24 mouse cellular contexts compared by ENCODE assay signal in the genomic region with DNA sequence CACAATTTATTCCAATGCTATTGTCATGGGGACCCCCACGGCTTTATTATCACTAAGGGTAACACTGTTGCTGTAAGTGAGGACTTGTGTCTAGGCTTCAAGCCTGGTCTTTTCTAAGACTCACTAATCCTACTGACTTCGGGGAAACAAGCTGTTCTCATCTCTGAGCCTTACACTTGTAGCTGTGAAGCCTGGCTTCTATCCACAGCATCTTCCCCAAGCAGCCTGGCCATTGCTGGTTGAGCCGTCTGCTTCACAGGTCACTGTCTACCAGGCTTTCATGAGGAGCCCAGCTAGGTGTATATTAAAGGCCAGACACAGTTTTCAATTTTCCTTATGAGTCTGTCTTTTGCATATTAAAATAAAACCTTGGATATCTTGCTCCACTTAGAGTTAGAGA.
DNase-seq lines count a peak whose midpoint lies in the region; ATAC-seq and TF ChIP-seq lines count a peak whose summit lies in the region.
"Had no signal": no experiment of that assay in that cellular context is flagged by ENCODE, and none has a peak within 500 bp of the region (broad histone marks: within the 10 kb centered on the region; RNA-seq: fewer than 3 reads in every experiment).

No protein-coding gene starts in this region.

- no peak for TF ChIP-seq EP300 in CH12.LX (IDR thresholded peaks at IDR 0.05; ENCODE audit: low read length)

- 0 out of 2 replicates have a peak, but pooled peaks have one; percentile 18 for ATAC-seq in forebrain, embryonic 16.5 days
- no peak for ATAC-seq in forebrain, embryonic 12.5 days (ENCODE audit: low FRiP score)
- 0 out of 2 replicates have a peak, but pooled peaks have one; percentile 21 for ATAC-seq in hindbrain, embryonic 16.5 days
- ATAC-seq in hindbrain, embryonic 11.5 days (ENCODE audit: low FRiP score), result no peak
- ATAC-seq: activated CD4-positive, CD25-positive, alpha-beta regulatory T cell, adult 4 months; CD4-positive, CD25-positive, alpha-beta regulatory T cell, adult 4 months; forebrain, embryonic 15.5 days; intestine, postnatal 0 days had no signal

- no peak for TF ChIP-seq POLR2A in CH12.LX (IDR thresholded peaks at IDR 0.05; ENCODE audit: low read depth, low read length)

- H3K9ac ChIP-seq in forebrain, embryonic 16.5 days (replicated peaks; ENCODE audit: low read depth, low read length), result no peak overlapping the region
- no peak overlapping the region for H3K9ac ChIP-seq in forebrain, embryonic 12.5 days
- no peak overlapping the region for H3K9ac ChIP-seq in hindbrain, embryonic 16.5 days (ENCODE audit: low read depth, low read length)
- H3K9ac ChIP-seq in hindbrain, embryonic 11.5 days (ENCODE audit: low read depth, low read length), result no peak overlapping the region
- H3K9ac ChIP-seq in CH12.LX (ENCODE audit: insufficient read depth, low read depth), result no peak overlapping the region
- H3K9ac ChIP-seq: forebrain, embryonic 15.5 days; heart, embryonic 12.5 days; heart, embryonic 15.5 days; hindbrain, embryonic 13.5 days had no signal

- no peak overlapping the region for H3K4me3 ChIP-seq in forebrain, embryonic 16.5 days (replicated peaks; ENCODE audit: low read length)
- H3K4me3 ChIP-seq in forebrain, embryonic 12.5 days (replicated peaks), result no peak overlapping the region
- H3K4me3 ChIP-seq in hindbrain, embryonic 16.5 days (ENCODE audit: low read length), result no peak overlapping the region
- H3K4me3 ChIP-seq in hindbrain, embryonic 11.5 days (ENCODE audit: low read depth, low read length), result no peak overlapping the region
- no peak overlapping the region for H3K4me3 ChIP-seq in CH12.LX (replicated peaks in 1 of 3; ENCODE audit: low read depth in 2 of 3, low read length in 2 of 3, poor library complexity in 1 of 3)
- H3K4me3 ChIP-seq: forebrain, embryonic 10.5 days; forebrain, embryonic 15.5 days; gastrocnemius, adult 2 months; heart, embryonic 12.5 days; heart, embryonic 15.5 days; hindbrain, embryonic 13.5 days had no signal

- H3K27me3 ChIP-seq in forebrain, embryonic 16.5 days (replicated peaks; ENCODE audit: control insufficient read depth, insufficient read depth, low read length), result 0 out of 2 replicates have a peak, but pooled peaks cover 4% of the 10 kb centered on the region
- peaks cover 6% of the 10 kb centered on the region for H3K27me3 ChIP-seq in forebrain, embryonic 12.5 days
- H3K27me3 ChIP-seq in hindbrain, embryonic 16.5 days (replicated peaks; ENCODE audit: control insufficient read depth, insufficient read depth, low read length), result no peaks in the 10 kb centered on the region
- no peaks in the 10 kb centered on the region for H3K27me3 ChIP-seq in hindbrain, embryonic 11.5 days (ENCODE audit: control insufficient read depth, insufficient read depth, low read length)
- H3K27me3 ChIP-seq in CH12.LX (replicated peaks), result no peaks in the 10 kb centered on the region
- H3K27me3 ChIP-seq: heart, embryonic 15.5 days had no signal

- 67% methylated on average over 3 of the region's 3 CpGs for WGBS in forebrain, embryonic 16.5 days
- 80% methylated on average over 3 of the region's 3 CpGs for WGBS in forebrain, embryonic 12.5 days
- WGBS in hindbrain, embryonic 16.5 days, result 73% methylated on average over 3 of the region's 3 CpGs
- 86% methylated on average over 3 of the region's 3 CpGs for WGBS in hindbrain, embryonic 11.5 days

- TF ChIP-seq RAD21 in CH12.LX (IDR thresholded peaks at IDR 0.05; ENCODE audit: low read depth, low read length), result no peak

- H3K27ac ChIP-seq in forebrain, embryonic 16.5 days (ENCODE audit: low read length), result no peak overlapping the region
- no peak overlapping the region for H3K27ac ChIP-seq in forebrain, embryonic 12.5 days
- no peak overlapping the region for H3K27ac ChIP-seq in hindbrain, embryonic 16.5 days (ENCODE audit: low read depth, low read length)
- H3K27ac ChIP-seq in hindbrain, embryonic 11.5 days (ENCODE audit: low read depth, low read length), result no peak overlapping the region
- H3K27ac ChIP-seq in CH12.LX (ENCODE audit: insufficient read depth, low read depth), result no peak overlapping the region
- H3K27ac ChIP-seq: forebrain, embryonic 10.5 days; forebrain, embryonic 15.5 days; gastrocnemius, adult 2 months; heart, embryonic 15.5 days had no signal

- H3K36me3 ChIP-seq in forebrain, embryonic 16.5 days (ENCODE audit: control insufficient read depth, insufficient read depth), result no peaks in the 10 kb centered on the region
- no peaks in the 10 kb centered on the region for H3K36me3 ChIP-seq in forebrain, embryonic 12.5 days (replicated peaks)
- no peaks in the 10 kb centered on the region for H3K36me3 ChIP-seq in hindbrain, embryonic 16.5 days (ENCODE audit: control insufficient read depth, insufficient read depth, low read length)
- H3K36me3 ChIP-seq in hindbrain, embryonic 11.5 days (ENCODE audit: control insufficient read depth, insufficient read depth, low read length), result no peaks in the 10 kb centered on the region
- no peaks in the 10 kb centered on the region for H3K36me3 ChIP-seq in CH12.LX (replicated peaks in 1 of 2; ENCODE audit: control insufficient read depth in 1 of 2, insufficient read depth in 1 of 2, low read length in 1 of 2)
- H3K36me3 ChIP-seq: forebrain, embryonic 10.5 days; forebrain, embryonic 15.5 days; heart, embryonic 12.5 days; heart, embryonic 15.5 days; hindbrain, embryonic 13.5 days had no signal

- DNase-seq in hindbrain, embryonic 11.5 days (ENCODE audit: low spot score), result no peak
- no peak for DNase-seq in CH12.LX (ENCODE audit: extremely low read depth)
- no peak for DNase-seq in spleen, postnatal 36 days (ENCODE audit: low spot score in 2 of 2)
- DNase-seq: adrenal gland, adult 8-10 months; adrenal gland, postnatal 25 days; cerebellum, adult 11-12 months; cerebellum, adult 8-10 months; gastrocnemius, adult 2 months; gastrocnemius, postnatal 14 days; heart, adult 18-20 months; heart, postnatal 10 days; heart, postnatal 4 days; kidney, adult 2 months had no signal

- 0 out of 2 replicates have a peak, but pooled peaks cover 2% of the 10 kb centered on the region for H3K4me1 ChIP-seq in forebrain, embryonic 16.5 days (replicated peaks; ENCODE audit: control insufficient read depth, insufficient read depth, low read length)
- peaks cover 6% of the 10 kb centered on the region; the same call in 1 of the 2 replicates for H3K4me1 ChIP-seq in forebrain, embryonic 12.5 days
- H3K4me1 ChIP-seq in hindbrain, embryonic 16.5 days (ENCODE audit: control insufficient read depth, insufficient read depth, low read depth, low read length), result no peaks in the 10 kb centered on the region
- no peaks in the 10 kb centered on the region for H3K4me1 ChIP-seq in hindbrain, embryonic 11.5 days (replicated peaks; ENCODE audit: control insufficient read depth, insufficient read depth, low read length)
- peaks cover 5 to 10% of the 10 kb centered on the region in 2 experiments; a peak in 3 of 4 replicates for H3K4me1 ChIP-seq in CH12.LX (ENCODE audit: control insufficient read depth in 1 of 2, insufficient read depth in 2 of 2)
- H3K4me1 ChIP-seq: heart, embryonic 12.5 days; heart, embryonic 15.5 days had no signal

- H3K9me3 ChIP-seq in forebrain, embryonic 16.5 days (ENCODE audit: control insufficient read depth, low read length), result no peaks in the 10 kb centered on the region
- no peaks in the 10 kb centered on the region for H3K9me3 ChIP-seq in forebrain, embryonic 12.5 days
- no peaks in the 10 kb centered on the region for H3K9me3 ChIP-seq in hindbrain, embryonic 16.5 days (ENCODE audit: control insufficient read depth, low read length)
- H3K9me3 ChIP-seq in hindbrain, embryonic 11.5 days (ENCODE audit: control insufficient read depth, low read length), result no peaks in the 10 kb centered on the region
- no peaks in the 10 kb centered on the region for H3K9me3 ChIP-seq in CH12.LX (replicated peaks; ENCODE audit: low read length)
- H3K9me3 ChIP-seq: forebrain, embryonic 10.5 days; forebrain, embryonic 15.5 days; heart, embryonic 12.5 days; heart, embryonic 15.5 days; hindbrain, embryonic 13.5 days had no signal

- no peak overlapping the region for H3K4me2 ChIP-seq in forebrain, embryonic 16.5 days (ENCODE audit: low read length)
- no peak overlapping the region for H3K4me2 ChIP-seq in forebrain, embryonic 12.5 days
- no peak overlapping the region for H3K4me2 ChIP-seq in hindbrain, embryonic 16.5 days (ENCODE audit: low read length)
- H3K4me2 ChIP-seq in hindbrain, embryonic 11.5 days (replicated peaks; ENCODE audit: low read depth, low read length), result no peak overlapping the region
- H3K4me2 ChIP-seq in CH12.LX (ENCODE audit: insufficient read depth, low read depth, poor library complexity, severe bottlenecking), result 0 out of 2 replicates have a peak overlapping the region, but pooled peaks have one; percentile 14
- H3K4me2 ChIP-seq: forebrain, embryonic 15.5 days; heart, embryonic 12.5 days; heart, embryonic 15.5 days; hindbrain, embryonic 13.5 days had no signal

- H3K79me2 ChIP-seq in CH12.LX (replicated peaks; ENCODE audit: control insufficient read depth, extremely low read depth, insufficient read depth, poor library complexity, severe bottlenecking), result no peaks in the 10 kb centered on the region

- in situ Hi-C loops in CH12.LX (cut with MboI; ENCODE audit: low pct_ligation_motif_present, low pct_unique_long_range_greater_than_20kb, low sequenced_read_pairs), result no loop called here

- dilution Hi-C loops in CH12.LX (cut with MboI; ENCODE audit: extremely low pct_ligation_motif_present, extremely low pct_unique_long_range_greater_than_20kb, low sequenced_read_pairs), result no loop called here

- TF ChIP-seq CTCF in CH12.LX (conservative IDR thresholded peaks at IDR 0.05 in 1 of 2, IDR thresholded peaks at IDR 0.05 in 1 of 2; ENCODE audit: low read depth in 2 of 2, low read length in 2 of 2), result no peak

TF ChIP-seq in CH12.LX, 34 proteins besides CTCF, POLR2A, EP300 and RAD21:
- no peak for TF ChIP-seq MAX (IDR thresholded peaks at IDR 0.05; ENCODE audit: low read length)
- no peak for TF ChIP-seq CHD1 (IDR thresholded peaks at IDR 0.05; ENCODE audit: low read depth, low read length)
- no peak for TF ChIP-seq SIN3A (IDR thresholded peaks at IDR 0.05; ENCODE audit: low read length)
- no peak for TF ChIP-seq NELFE (IDR thresholded peaks at IDR 0.05; ENCODE audit: low read depth, low read length)

Comparison
In these comparisons a context has a peak if more than half of its experiments do, and no peak if none do; other contexts are left out.
1. ATAC-seq: peak in forebrain, embryonic 16.5 days (single experiment) and hindbrain, embryonic 16.5 days (single experiment); none in forebrain, embryonic 12.5 days (single experiment) and hindbrain, embryonic 11.5 days (single experiment).